Mouse (Mus musculus) neural tube, embryonic 11.5 days (tissue): ENCODE data around the gene Tmprss9. TPM values are rescaled to one million over a fixed set of nuclear protein-coding genes. Genes with fewer than 3 reads are reported as not detected.

Experiments
- ATAC-seq: fragments of 200-750 bp; cut with Nextera tagmentation; 2 replicates; pipeline ENCODE4 v1.8.0; 2017; ENCODE audit warnings: moderate number of reproducible peaks, mild to moderate bottlenecking, moderate TSS enrichment, moderate library complexity; ENCODE audit not compliant: insufficient read depth, low FRiP score, low TSS enrichment
- DNase-seq: peaks from one replicate; pipeline ENCODE4 v3.0.0-alpha.2; 2015; ENCODE audit warnings: low spot score
- H3K27ac ChIP-seq: fragments of 300-500 bp; sonication (generic); 2 replicates; pipeline ENCODE4 v1.5.1; 2014; ENCODE audit warnings: low read depth, mild to moderate bottlenecking, low read length
- H3K27me3 ChIP-seq: fragments of 300-500 bp; sonication (generic); 2 replicates; pipeline ENCODE4 v1.6.1; 2014; ENCODE audit warnings: mild to moderate bottlenecking, low read length, mixed read lengths; ENCODE audit not compliant: control insufficient read depth, insufficient read depth
- H3K36me3 ChIP-seq: fragments of 300-500 bp; sonication (generic); 2 replicates; pipeline ENCODE4 v1.6.1; 2014; ENCODE audit warnings: mild to moderate bottlenecking, low read length, moderate library complexity, mixed read lengths; ENCODE audit not compliant: control insufficient read depth, insufficient read depth
- H3K4me1 ChIP-seq: fragments of 300-500 bp; sonication (generic); 2 replicates; pipeline ENCODE4 v1.6.1; 2014; ENCODE audit warnings: low read length, mixed read lengths; ENCODE audit not compliant: control insufficient read depth, insufficient read depth
- H3K4me2 ChIP-seq: fragments of 300-500 bp; sonication (generic); 2 replicates; pipeline ENCODE4 v1.6.1; 2014; ENCODE audit warnings: low read depth, mild to moderate bottlenecking, moderate library complexity
- H3K4me3 ChIP-seq: fragments of 300-500 bp; sonication (generic); 2 replicates; pipeline ENCODE4 v1.5.1; 2014; ENCODE audit warnings: low read depth, low read length
- H3K9ac ChIP-seq: fragments of 300-500 bp; sonication (generic); 2 replicates; pipeline ENCODE4 v1.6.1; 2014; ENCODE audit warnings: mild to moderate bottlenecking, low read length
- H3K9me3 ChIP-seq: fragments of 300-500 bp; sonication (generic); 2 replicates; pipeline ENCODE4 v1.6.1; 2016; ENCODE audit warnings: low read length; ENCODE audit not compliant: control insufficient read depth
- WGBS: fragments of 180-500 bp; shearing (Covaris S2); extraction: QIAGEN DNeasy Blood & Tissue Kit; methylation state at CpG from one replicate; pipeline ENCODE4 v1.1.7; 2014; 5-methylcytosine and 5-hydroxymethylcytosine counted together
- polyA plus RNA-seq: library from polyadenylated mRNA; unstranded; fragments of >200 nt; fragmentation: Nextera tagmentation; extraction: Ambion mirVana; gene quantifications from 2 replicates; pipeline ENCODE4 v1.2.1, GENCODE M21; 2014

The Tmprss9 gene
- polyA plus RNA-seq, 1 experiment from 2014 or later, result 0.08 TPM

DNA sequence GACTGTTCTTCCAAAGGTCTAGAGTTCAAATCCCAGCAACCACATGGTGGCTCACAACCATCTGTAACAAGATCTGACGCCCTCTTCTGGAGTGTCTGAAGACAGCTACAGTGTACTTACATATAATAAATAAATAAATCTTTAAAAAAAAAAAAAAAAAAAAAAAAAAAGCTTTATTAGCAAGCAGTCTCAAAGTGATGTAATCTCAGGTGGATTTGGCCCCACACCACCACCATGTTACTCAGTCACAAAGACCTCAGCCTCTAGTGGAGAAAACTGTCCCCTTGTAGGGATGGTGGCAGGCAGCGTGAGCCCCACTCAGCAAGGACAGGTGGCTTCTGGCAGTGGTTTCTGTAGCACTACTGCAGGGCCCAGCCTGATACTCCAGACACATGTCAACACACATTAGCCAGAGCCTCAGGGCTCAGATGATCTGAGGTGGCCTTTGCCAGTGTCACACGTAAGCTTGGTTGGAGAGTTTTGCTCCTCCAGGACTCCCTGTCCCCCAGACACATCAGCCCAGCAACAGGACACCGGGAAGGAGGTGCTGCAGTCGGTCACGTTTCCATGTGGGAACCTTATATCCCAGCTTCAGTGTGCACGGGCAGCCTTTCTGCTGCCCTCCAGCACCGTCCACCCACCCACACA lies 41.8 kb downstream of the Tmprss9 start:
- Histone ChIP-seq H3K4me1 (peaks cover 10% of the 10 kb centered on the region; the same call in 1 of the 2 replicates), H3K27me3 (no peaks in the 10 kb centered on the region), H3K4me2 (no peak overlapping the region), H3K36me3 (peaks cover 9% of the 10 kb centered on the region), H3K9ac (no peak overlapping the region), H3K27ac (no peak overlapping the region), H3K4me3 (no peak overlapping the region), H3K9me3 (no peaks in the 10 kb centered on the region)
- 91% methylated on average over 7 of the region's 8 CpGs for WGBS
- ATAC-seq (no peak), DNase-seq (no peak)

DNA sequence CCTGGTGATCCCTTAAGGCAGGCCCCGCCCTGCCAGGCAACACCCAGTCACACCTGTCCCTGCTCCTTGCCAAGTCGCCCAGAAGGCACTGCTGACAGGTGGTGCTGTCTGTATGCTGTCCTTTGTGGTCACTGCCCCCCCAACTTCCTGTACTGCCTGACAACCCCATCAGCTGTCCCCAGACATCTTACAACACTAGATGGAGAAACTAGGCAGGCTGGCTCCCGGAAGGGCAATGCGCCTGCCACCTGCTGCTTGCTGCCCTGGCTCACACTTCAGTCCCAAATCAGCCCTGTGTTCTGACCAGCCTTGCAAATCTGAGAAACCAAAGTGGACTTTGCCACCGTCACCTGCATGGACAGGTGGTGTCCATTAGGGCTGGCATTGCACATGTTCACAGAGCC lies 42.6 kb downstream of the Tmprss9 start:
- Histone ChIP-seq H3K4me1 (peaks cover 10% of the 10 kb centered on the region; the same call in 1 of the 2 replicates), H3K27ac (no peak overlapping the region), H3K4me2 (no peak overlapping the region), H3K4me3 (no peak overlapping the region), H3K36me3 (peaks cover 6% of the 10 kb centered on the region), H3K9me3 (no peaks in the 10 kb centered on the region), H3K27me3 (no peaks in the 10 kb centered on the region), H3K9ac (no peak overlapping the region)
- 88% methylated on average over 5 of the region's 5 CpGs for WGBS
- ATAC-seq (no peak), DNase-seq (no peak)

GRCm38 (mm10) chr10:80915260-80915659 lies 43.6 kb downstream of the Tmprss9 start:
- no peak overlapping the region for H3K9ac ChIP-seq
- no peak overlapping the region for H3K4me2 ChIP-seq
- no peaks in the 10 kb centered on the region for H3K27me3 ChIP-seq
- H3K4me3 ChIP-seq, result no peak overlapping the region
- no peaks in the 10 kb centered on the region for H3K9me3 ChIP-seq
- DNase-seq (no peak), ATAC-seq (no peak)
- H3K4me1 ChIP-seq, result peaks cover 10% of the 10 kb centered on the region; the same call in 1 of the 2 replicates
- H3K27ac ChIP-seq, result no peak overlapping the region
- H3K36me3 ChIP-seq, result peaks cover 4% of the 10 kb centered on the region
- WGBS, result 83% methylated on average over 2 of the region's 2 CpGs

DNA sequence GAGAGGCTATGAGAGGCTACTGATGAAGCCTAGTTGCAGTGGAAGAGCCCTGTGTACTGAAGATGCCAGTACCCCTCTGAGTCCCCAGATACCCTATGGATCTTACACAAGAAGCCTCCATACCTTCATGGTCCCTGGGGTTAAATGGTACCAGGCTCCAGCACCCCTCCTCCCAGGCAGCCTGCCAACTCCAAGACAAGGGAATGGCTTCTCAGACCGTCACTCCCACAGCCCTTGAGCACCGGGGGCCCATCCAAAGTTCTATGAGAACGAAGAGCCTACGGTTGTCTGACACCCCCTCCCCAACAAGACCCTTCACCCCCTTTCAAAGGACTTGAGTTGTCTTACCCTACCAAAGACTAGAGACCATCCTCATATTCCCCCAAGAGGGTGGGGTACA lies 44.1 kb downstream of the Tmprss9 start:
- no peaks in the 10 kb centered on the region for H3K27me3 ChIP-seq
- H3K27ac ChIP-seq, result no peak overlapping the region
- no peak overlapping the region for H3K4me3 ChIP-seq
- no peak for ATAC-seq
- H3K9ac ChIP-seq, result no peak overlapping the region
- peaks cover 10% of the 10 kb centered on the region; the same call in 1 of the 2 replicates for H3K4me1 ChIP-seq
- no peaks in the 10 kb centered on the region for H3K9me3 ChIP-seq
- WGBS, result 95% methylated on average over 4 of the region's 4 CpGs
- H3K4me2 ChIP-seq, result no peak overlapping the region
- DNase-seq, result no peak
- H3K36me3 ChIP-seq, result peaks cover 4% of the 10 kb centered on the region

GRCm38 (mm10) chr10:80917336-80917778 lies 45.7 kb downstream of the Tmprss9 start:
- WGBS, result 2% methylated on average over 15 of the region's 15 CpGs
- no peak for ATAC-seq
- H3K4me3 ChIP-seq, result peak overlapping the region; percentile 97
- H3K9me3 ChIP-seq, result no peaks in the 10 kb centered on the region
- H3K27ac ChIP-seq, result peak overlapping the region; percentile 42
- peak overlapping the region; percentile 86 for H3K9ac ChIP-seq
- H3K27me3 ChIP-seq, result no peaks in the 10 kb centered on the region
- peaks cover 16% of the 10 kb centered on the region for H3K4me1 ChIP-seq
- peaks cover 4% of the 10 kb centered on the region for H3K36me3 ChIP-seq
- DNase-seq, result no peak
- peak overlapping the region; percentile 98 for H3K4me2 ChIP-seq

DNA sequence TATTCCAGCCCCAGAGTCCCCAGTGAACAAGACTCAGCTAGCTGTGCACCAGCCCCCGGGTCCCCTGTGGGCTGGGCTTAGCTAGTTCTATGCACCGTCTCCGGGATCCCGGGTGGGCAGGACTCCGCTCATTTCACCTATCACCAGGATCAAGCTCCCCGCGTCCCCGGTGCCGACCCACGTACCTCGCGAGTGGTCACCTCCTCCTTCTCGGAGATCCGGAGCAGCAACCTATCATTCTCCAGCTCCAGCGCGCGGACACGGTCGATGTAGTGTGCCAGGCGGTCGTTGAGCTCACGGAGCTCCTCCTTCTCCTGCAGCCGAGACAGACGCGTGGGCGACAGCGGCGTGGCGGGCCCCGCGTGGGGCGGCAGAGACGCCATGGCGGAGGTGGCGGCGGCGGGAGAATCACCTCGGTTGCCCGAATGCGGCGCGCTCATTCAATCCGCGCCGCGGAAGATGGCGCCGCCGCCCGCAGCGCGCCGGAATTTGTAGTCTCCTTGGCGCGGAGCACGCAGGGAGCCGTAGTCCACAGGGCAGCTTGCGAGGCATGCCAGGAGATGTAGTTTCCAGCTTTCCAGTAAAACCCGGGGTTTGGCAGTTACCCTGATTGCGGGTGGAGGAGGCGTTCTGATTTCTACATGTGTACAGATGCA lies 46.3 kb downstream of the Tmprss9 start, which contains the start of gene Lmnb2:
Gene Lmnb2, minus strand, starts transcription at position 467 of the 656 bp plus-strand sequence.
- Histone ChIP-seq H3K4me3 (peak within 1 kb of the TSS; percentile 97), H3K9ac (peak within 1 kb of the TSS; percentile 86), H3K36me3 (peaks cover 4% of the 10 kb centered on the region), H3K9me3 (no peaks in the 10 kb centered on the region), H3K4me2 (peak within 1 kb of the TSS; percentile 98), H3K27ac (peak within 1 kb of the TSS; percentile 42), H3K27me3 (no peaks in the 10 kb centered on the region), H3K4me1 (peaks cover 16% of the 10 kb centered on the region)
- peak; percentile 85 for DNase-seq
- peak; percentile 74 for ATAC-seq
- under 1% methylated on average over 61 of the region's 61 CpGs for WGBS

DNA sequence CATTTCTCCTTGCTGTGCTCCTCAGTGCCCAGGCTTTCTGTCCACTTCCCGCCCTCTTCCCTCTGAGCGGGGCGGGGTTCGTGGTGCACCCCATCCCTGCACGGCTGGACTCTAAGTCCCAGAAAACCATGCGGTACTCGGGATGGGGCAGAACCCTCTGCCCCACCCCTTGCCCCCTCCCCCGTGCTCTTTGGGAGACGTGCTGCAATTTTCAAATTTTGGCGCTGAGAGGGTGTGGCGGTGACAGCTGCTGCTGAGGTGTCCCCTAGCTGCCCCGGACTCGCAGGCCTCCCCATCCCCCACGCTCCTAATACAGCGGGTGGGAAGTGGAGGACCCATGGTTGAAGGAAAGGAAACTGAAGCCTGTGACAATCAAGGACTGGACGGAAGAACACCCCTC lies 50.3 kb downstream of the Tmprss9 start:
- Histone ChIP-seq H3K4me3 (peak overlapping the region; percentile 12), H3K27me3 (no peaks in the 10 kb centered on the region), H3K4me1 (peaks cover 10% of the 10 kb centered on the region), H3K36me3 (no peaks in the 10 kb centered on the region), H3K27ac (no peak overlapping the region), H3K4me2 (peak overlapping the region; percentile 37), H3K9ac (peak overlapping the region; percentile 41), H3K9me3 (no peaks in the 10 kb centered on the region)
- 7% methylated on average over 16 of the region's 16 CpGs for whole genome bisulfite sequencing
- no peak for ATAC-seq
- peak; percentile 63 for DNase-seq

DNA sequence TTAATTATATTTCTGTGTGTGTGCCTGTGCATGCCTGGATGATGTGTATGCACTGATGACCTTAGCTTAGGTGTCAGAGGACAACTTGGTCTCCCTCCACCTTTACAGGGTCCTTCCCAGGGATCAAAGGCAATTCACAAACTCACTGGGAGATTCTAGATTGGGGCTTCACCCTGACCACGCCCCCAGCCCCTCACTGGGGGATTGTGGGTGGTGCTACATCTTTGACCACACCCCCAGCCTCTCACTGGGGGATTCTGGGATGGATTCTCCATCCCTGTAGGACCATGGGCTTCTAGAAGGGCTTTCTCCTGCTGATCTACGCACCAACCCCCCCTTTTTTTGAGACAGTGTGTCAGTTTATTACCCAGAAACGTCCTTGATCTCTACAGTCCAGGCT lies 53.8 kb downstream of the Tmprss9 start:
- Histone ChIP-seq H3K4me2 (no peak overlapping the region), H3K9ac (no peak overlapping the region), H3K9me3 (no peaks in the 10 kb centered on the region), H3K27ac (no peak overlapping the region), H3K36me3 (no peaks in the 10 kb centered on the region), H3K27me3 (peaks cover 4% of the 10 kb centered on the region), H3K4me3 (no peak overlapping the region), H3K4me1 (peaks cover 17% of the 10 kb centered on the region)
- 45% methylated on average over 3 of the region's 3 CpGs for WGBS
- DNase-seq (no peak), ATAC-seq (no peak)
